Mouse (Mus musculus): ENCODE results near the gene Arid1b.

DNA sequence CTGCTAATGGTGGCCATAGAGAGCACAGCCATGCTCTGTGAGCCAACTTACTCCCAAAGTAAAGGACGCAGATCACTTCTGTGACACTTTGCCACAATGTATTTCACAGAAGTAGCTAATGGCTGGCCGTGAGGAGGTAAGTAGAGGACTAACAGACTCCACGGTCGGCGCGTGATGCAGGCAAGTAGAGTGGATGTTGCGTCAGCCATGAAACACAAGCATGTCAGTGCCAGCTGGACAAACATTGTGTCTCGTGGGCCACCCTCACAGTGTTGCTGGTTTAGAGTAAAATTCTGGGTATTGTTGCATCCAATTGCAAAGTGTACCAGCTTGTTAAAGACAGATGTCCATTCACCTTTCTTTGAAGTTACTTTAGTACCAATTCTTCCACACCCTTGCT lies 213.7 kb downstream of the Arid1b start:
- TF ChIP-seq CTCF (IDR thresholded peaks at IDR 0.05; ENCODE audit: borderline replicate concordance, extremely low read depth, insufficient read depth, insufficient read length) (no peak), POLR2A (IDR thresholded peaks at IDR 0.05; ENCODE audit: borderline replicate concordance, extremely low read depth, insufficient read depth, insufficient read length, poor library complexity, severe bottlenecking) (no peak)
